Mouse (Mus musculus): Measurements from ENCODE around the gene Calm1.

DNA sequence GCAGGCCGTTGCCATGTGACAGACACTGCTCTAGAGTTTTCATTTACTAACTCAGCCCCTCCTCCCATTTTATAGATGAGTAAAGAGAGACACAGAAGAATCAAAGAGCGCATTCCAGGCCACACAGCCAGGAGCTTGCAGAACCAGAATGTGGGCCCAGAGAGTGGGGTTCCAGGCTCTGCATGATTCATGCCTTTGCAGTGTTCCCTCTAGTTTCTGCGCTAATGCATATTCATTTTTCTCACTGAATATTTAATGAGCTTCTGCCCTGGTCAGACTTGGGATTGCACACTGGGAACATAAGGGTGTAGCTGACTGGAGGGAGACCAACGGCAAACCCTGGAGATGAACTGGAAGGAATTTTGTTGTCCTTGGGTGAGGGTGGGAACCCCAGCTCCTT lies 55.2 kb downstream of the Calm1 start:
- TF ChIP-seq CTCF (IDR thresholded peaks at IDR 0.05), result no peak
- TF ChIP-seq EP300 (IDR thresholded peaks at IDR 0.05), result no peak
